Mouse (Mus musculus) myocyte (in vitro differentiated cells): ENCODE measurements around the gene Adamts2.

Experiments
- CEBPB ChIP-seq: IDR thresholded peaks from 2 replicates; pipeline ENCODE4 v1.6.1; 2011; ENCODE audit warnings: mild to moderate bottlenecking, moderate library complexity; ENCODE audit not compliant: poor library complexity, insufficient read depth, severe bottlenecking
- POLR2A ChIP-seq: IDR thresholded peaks from one replicate; pipeline ENCODE4 v1.6.1; 2011; ENCODE audit warnings: low read depth, mild to moderate bottlenecking, control low read depth, moderate library complexity; ENCODE audit not compliant: insufficient read length
- USF1 ChIP-seq: IDR thresholded peaks from one replicate; pipeline ENCODE4 v1.6.1; 2011; ENCODE audit warnings: low read depth, mild to moderate bottlenecking, control low read depth, moderate library complexity

GRCm38 (mm10) chr11:50670363-50670725 lies 68.5 kb downstream of the Adamts2 start:
- no peak for TF ChIP-seq POLR2A
- no peak for TF ChIP-seq CEBPB
- no peak for TF ChIP-seq USF1
